Mouse (Mus musculus): ENCODE data around the gene Pard6a.

- TF ChIP-seq CTCF (IDR thresholded peaks at IDR 0.05; ENCODE audit: low read depth, low read length) (no peak), GATA1 (IDR thresholded peaks at IDR 0.05; ENCODE audit: borderline replicate concordance, low read length) (no peak), GATA2 (IDR thresholded peaks at IDR 0.05; ENCODE audit: borderline replicate concordance, low read depth, low read length) (no peak)
Observed at GRCm38 (mm10) chr8:105719637-105720036, 18.7 kb downstream of the Pard6a start.

Measured in G1E (cell line).